Mouse (Mus musculus): ENCODE results near the gene Ercc6. TPM values are rescaled to one million over a fixed set of nuclear protein-coding genes. Genes with fewer than 3 reads are reported as not detected.

The Ercc6 gene
- polyA plus RNA-seq, 1 experiment from 2014 or later, result 19.0 TPM

DNA sequence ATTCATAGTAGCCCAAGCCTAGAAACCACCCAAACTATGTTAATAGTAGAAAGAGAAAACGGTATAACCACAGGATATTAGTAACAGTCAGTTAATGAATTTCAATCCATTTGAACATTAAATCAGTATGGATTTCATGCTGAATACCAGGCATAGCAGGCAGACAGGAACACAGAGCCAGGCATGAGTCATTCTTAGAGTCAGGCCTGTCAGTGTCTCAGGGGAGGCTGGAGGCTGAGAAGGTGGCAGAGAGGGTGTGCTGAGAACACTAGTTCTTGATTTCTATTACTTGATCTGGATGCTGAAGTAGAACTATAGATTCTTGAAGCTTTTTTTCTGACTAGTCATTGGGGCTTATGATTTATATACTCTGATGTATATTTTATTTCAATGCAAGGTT is 10.8 kb downstream of the Ercc6 start:
- Histone ChIP-seq H3K4me1 (0 out of 2 replicates have a peak, but pooled peaks cover 4% of the 10 kb centered on the region), H3K36me3 (peaks cover 43% of the 10 kb centered on the region), H3K4me2 (no peak overlapping the region), H3K9me3 (no peaks in the 10 kb centered on the region), H3K9ac (no peak overlapping the region), H3K27ac (no peak overlapping the region), H3K4me3 (no peak overlapping the region), H3K27me3 (no peaks in the 10 kb centered on the region)
- WGBS, result 59% methylated on average over 1 of the region's 1 CpGs
- ATAC-seq (ENCODE audit: insufficient number of reproducible peaks, low FRiP score, low TSS enrichment, low read depth), result no peak

DNA sequence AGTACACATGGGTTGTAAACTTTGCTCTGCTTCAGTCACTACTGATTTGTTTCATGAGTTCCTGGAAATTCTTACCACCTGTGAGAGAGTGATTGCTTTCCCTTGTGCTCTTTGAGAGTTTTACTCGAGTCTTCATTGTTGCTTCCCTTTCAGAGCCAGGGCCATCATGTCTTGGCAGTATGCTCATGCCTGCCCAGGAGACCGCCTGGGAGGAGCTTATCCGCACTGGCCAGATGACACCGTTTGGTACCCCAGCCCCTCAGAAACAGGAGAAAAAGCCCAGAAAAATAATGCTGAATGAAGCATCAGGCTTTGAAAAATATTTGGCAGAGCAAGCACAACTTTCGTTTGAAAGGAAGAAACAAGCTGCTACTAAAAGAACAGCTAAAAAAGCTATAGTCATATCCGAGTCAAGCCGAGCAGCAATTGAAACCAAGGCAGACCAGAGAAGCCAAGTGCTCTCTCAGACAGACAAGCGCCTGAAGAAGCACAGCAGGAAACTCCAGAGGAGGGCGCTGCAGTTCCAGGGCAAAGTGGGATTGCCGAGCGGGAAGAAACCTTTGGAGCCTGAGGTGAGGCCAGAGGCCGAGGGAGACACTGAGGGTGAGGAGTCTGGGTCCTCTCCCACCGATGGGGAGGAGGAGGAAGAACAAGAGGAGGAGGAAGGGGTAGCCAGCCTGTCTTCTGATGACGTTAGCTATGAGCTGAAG is 12.8 kb downstream of the Ercc6 start:
- H3K9ac ChIP-seq, result no peak overlapping the region
- no peak overlapping the region for H3K4me2 ChIP-seq
- no peak overlapping the region for H3K27ac ChIP-seq
- no peak overlapping the region for H3K4me3 ChIP-seq
- no peaks in the 10 kb centered on the region for H3K27me3 ChIP-seq
- H3K9me3 ChIP-seq, result no peaks in the 10 kb centered on the region
- peaks cover 24% of the 10 kb centered on the region; the same call in 1 of the 2 replicates for H3K36me3 ChIP-seq
- ATAC-seq (ENCODE audit: insufficient number of reproducible peaks, low FRiP score, low TSS enrichment, low read depth), result no peak
- H3K4me1 ChIP-seq, result 0 out of 2 replicates have a peak, but pooled peaks cover 2% of the 10 kb centered on the region
- 70% methylated on average over 14 of the region's 14 CpGs for WGBS

DNA sequence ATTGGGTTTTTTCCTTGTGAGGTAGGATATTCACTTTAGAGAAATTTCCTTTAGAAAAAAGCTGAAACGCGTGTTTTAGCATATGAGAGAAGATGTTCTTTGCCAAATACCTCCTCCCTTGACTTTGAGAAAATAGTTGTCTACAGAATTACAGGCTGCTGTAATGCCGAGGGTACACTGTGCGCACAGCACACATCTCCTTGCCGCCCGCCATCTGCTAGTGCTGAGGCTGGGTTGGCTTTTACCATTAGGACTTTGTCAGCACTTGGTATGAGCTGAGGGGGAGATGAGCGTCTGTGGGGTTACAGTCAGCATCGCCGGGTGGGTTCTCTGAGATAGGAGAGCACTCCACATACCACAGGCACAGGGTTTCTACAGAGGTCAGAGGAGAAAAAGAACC is 13.9 kb downstream of the Ercc6 start:
- 96% methylated on average over 9 of the region's 9 CpGs for whole genome bisulfite sequencing
- Histone ChIP-seq H3K9ac (no peak overlapping the region), H3K9me3 (no peaks in the 10 kb centered on the region), H3K27me3 (no peaks in the 10 kb centered on the region), H3K4me1 (0 out of 2 replicates have a peak, but pooled peaks cover 2% of the 10 kb centered on the region), H3K4me2 (no peak overlapping the region), H3K27ac (no peak overlapping the region), H3K36me3 (peaks cover 15% of the 10 kb centered on the region; the same call in 1 of the 2 replicates), H3K4me3 (no peak overlapping the region)
- no peak for ATAC-seq (ENCODE audit: insufficient number of reproducible peaks, low FRiP score, low TSS enrichment, low read depth)

DNA sequence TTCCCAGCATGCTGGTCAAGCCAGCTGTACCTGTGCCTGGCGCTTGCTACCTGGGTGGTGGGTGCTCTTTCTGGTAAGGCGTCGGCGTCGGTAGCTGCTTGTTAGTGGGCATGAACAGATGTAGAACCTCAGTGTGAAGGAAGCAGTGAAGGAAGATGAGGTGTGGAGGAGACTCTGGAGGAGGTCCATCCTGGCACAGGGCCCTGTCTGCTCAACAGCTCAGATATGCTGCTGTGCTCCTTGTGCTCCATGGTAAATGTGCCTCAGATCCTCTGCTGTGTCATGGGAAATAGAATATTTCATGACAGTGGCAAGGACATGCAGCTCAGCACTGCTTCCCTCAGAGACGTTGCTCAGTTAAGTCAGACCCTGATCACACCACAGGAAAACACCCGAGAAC is 15.7 kb downstream of the Ercc6 start:
- WGBS, result 88% methylated on average over 7 of the region's 7 CpGs
- H3K4me2 ChIP-seq, result no peak overlapping the region
- H3K27me3 ChIP-seq, result no peaks in the 10 kb centered on the region
- ATAC-seq (ENCODE audit: insufficient number of reproducible peaks, low FRiP score, low TSS enrichment, low read depth), result no peak
- H3K36me3 ChIP-seq, result peaks cover 15% of the 10 kb centered on the region; the same call in 1 of the 2 replicates
- H3K27ac ChIP-seq, result no peak overlapping the region
- H3K9me3 ChIP-seq, result no peaks in the 10 kb centered on the region
- H3K9ac ChIP-seq, result no peak overlapping the region
- H3K4me1 ChIP-seq, result 0 out of 2 replicates have a peak, but pooled peaks cover 3% of the 10 kb centered on the region
- H3K4me3 ChIP-seq, result no peak overlapping the region

DNA sequence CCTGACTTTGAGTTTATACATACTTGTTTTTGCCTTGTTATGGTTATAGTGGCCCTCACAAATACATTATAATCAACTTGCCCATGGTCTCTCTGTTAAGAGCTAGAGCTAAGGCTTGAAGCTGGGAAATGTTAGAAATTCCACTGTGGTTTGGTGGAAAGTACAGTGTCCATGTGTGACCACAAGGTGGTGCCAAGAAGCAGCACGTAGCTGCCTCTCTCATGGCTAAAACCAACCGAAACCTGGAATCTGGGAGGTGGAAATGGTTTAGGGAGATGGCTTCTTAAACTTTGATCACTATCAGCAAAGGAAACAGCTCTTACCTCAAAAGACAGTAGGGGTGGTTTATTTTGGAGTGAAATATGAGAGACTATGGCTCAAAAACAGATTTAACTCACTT is 17.6 kb downstream of the Ercc6 start:
- Histone ChIP-seq H3K9ac (no peak overlapping the region), H3K36me3 (peaks cover 23% of the 10 kb centered on the region; the same call in 1 of the 2 replicates), H3K4me3 (no peak overlapping the region), H3K4me2 (no peak overlapping the region), H3K9me3 (no peaks in the 10 kb centered on the region), H3K4me1 (0 out of 2 replicates have a peak, but pooled peaks cover 3% of the 10 kb centered on the region), H3K27me3 (no peaks in the 10 kb centered on the region), H3K27ac (no peak overlapping the region)
- no peak for ATAC-seq (ENCODE audit: insufficient number of reproducible peaks, low FRiP score, low TSS enrichment, low read depth)
- WGBS, result 10% methylated on average over 2 of the region's 2 CpGs

DNA sequence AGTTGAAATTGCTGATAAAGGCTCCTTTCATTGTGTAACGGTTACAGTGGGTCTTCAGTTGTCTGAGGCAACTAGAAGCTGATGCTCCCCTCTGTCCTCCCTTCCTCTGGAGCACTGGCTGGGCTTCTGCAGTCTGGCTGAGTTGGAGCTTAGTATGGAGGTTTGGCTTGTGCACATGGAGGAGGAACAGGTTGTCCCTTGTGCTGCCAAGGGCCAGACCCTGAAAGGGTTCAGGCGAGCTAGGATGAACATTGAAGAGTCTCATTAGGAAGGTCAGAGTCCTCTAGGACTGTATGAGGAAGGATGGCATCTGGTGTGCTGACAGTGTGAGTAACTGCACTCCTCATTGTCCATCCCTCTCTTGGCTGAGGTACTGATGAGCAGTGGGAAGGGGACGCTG is 18.1 kb downstream of the Ercc6 start:
- no peak overlapping the region for H3K4me3 ChIP-seq
- no peak overlapping the region for H3K27ac ChIP-seq
- H3K27me3 ChIP-seq, result no peaks in the 10 kb centered on the region
- H3K4me1 ChIP-seq, result peaks cover 7% of the 10 kb centered on the region
- H3K9ac ChIP-seq, result no peak overlapping the region
- H3K9me3 ChIP-seq, result no peaks in the 10 kb centered on the region
- ATAC-seq (ENCODE audit: insufficient number of reproducible peaks, low FRiP score, low TSS enrichment, low read depth), result no peak
- H3K4me2 ChIP-seq, result no peak overlapping the region
- H3K36me3 ChIP-seq, result peaks cover 19% of the 10 kb centered on the region; the same call in 1 of the 2 replicates
- WGBS, result 87% methylated on average over 3 of the region's 3 CpGs

DNA sequence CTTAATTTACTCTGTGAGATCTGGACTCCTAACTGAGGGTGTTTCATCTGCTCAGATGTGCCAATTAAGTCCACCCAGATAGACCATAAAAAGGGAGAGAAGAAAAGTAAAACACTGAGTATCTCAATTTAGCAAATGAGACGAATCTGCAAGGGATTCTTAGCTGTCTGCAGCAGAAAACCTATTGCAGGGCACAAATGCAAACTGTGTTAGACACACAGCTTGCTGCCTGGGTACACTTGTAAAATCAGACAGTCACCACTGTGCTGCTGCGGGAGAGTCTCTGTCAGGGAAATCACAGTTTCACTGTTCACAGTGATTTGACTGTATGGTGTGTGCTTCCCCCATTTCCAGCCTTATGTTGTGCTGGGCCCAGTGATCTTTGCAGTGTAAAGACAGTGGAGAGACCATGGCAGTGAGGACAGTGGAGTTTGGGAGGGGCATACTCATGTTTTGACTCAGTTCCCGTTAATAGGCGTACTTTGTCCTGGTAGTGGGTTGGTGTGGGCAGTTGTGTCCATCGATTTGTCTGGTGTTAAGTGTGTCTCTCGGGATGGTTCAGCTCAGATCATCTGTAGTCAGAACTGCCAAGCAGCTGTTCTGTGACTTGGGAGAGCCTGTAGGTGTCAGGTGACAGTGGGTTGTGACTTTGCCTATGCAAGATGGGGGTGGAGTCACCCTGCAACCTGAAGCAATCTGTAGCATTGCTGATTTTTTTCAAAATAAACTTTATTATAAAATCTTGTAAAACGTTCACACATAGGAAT is 19.2 kb downstream of the Ercc6 start:
- Histone ChIP-seq H3K27me3 (no peaks in the 10 kb centered on the region), H3K4me1 (peaks cover 15% of the 10 kb centered on the region), H3K4me2 (no peak overlapping the region), H3K9ac (no peak overlapping the region), H3K4me3 (no peak overlapping the region), H3K27ac (peak overlapping the region; percentile 38; the same call in 1 of the 2 replicates), H3K36me3 (peaks cover 10% of the 10 kb centered on the region; the same call in 1 of the 2 replicates), H3K9me3 (no peaks in the 10 kb centered on the region)
- ATAC-seq (ENCODE audit: insufficient number of reproducible peaks, low FRiP score, low TSS enrichment, low read depth), result no peak
- WGBS, result 54% methylated on average over 7 of the region's 7 CpGs

DNA sequence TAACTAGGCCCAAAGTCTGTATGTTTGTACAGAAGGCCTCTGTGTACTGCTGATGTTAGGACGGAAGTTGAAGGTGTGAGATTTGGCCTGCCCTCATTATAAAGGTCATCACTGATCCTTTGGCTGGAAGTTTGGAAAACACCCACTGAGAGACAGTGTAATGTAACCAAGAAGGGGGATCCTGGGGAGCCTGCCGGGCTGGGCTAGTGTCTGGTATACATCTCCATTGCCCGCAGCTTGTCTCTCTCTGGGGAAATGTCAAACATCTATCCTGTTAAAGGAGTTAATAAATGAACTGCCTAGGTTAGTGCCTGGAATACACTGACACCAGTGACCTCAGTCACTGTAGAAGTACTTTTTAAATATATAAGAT is 19.8 kb downstream of the Ercc6 start:
- H3K9me3 ChIP-seq, result no peaks in the 10 kb centered on the region
- 0 out of 2 replicates have a peak, but pooled peaks cover 8% of the 10 kb centered on the region for H3K36me3 ChIP-seq
- H3K9ac ChIP-seq, result no peak overlapping the region
- H3K27me3 ChIP-seq, result no peaks in the 10 kb centered on the region
- no peak for ATAC-seq (ENCODE audit: insufficient number of reproducible peaks, low FRiP score, low TSS enrichment, low read depth)
- H3K4me3 ChIP-seq, result no peak overlapping the region
- no peak overlapping the region for H3K4me2 ChIP-seq
- H3K27ac ChIP-seq, result no peak overlapping the region
- peaks cover 16% of the 10 kb centered on the region for H3K4me1 ChIP-seq
- WGBS, result 69% methylated on average over 3 of the region's 3 CpGs

DNA sequence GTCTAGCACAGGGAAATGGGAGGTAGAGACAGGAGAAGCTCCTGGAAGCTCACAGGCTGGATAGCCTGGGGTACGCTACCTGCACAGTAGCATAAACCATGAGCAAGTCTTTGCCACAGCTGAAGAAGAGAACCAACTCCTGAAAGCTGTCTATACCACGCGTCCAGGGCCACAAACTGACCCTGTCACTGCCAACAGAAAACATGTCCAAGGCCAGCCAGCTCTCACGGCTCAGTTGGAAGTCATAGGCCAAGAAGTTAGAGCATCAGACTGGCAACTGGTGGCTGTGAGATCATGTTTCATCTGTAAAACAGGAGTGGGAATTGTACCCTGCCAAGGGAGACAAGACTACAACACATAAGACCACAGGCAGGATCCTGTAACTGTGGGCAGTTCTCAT is 20.3 kb downstream of the Ercc6 start:
- no peak for ATAC-seq (ENCODE audit: insufficient number of reproducible peaks, low FRiP score, low TSS enrichment, low read depth)
- no peaks in the 10 kb centered on the region for H3K9me3 ChIP-seq
- peaks cover 18% of the 10 kb centered on the region for H3K4me1 ChIP-seq
- no peak overlapping the region for H3K4me3 ChIP-seq
- H3K27ac ChIP-seq, result no peak overlapping the region
- H3K4me2 ChIP-seq, result no peak overlapping the region
- no peak overlapping the region for H3K9ac ChIP-seq
- 81% methylated on average over 4 of the region's 4 CpGs for WGBS
- 0 out of 2 replicates have a peak, but pooled peaks cover 8% of the 10 kb centered on the region for H3K36me3 ChIP-seq
- no peaks in the 10 kb centered on the region for H3K27me3 ChIP-seq

DNA sequence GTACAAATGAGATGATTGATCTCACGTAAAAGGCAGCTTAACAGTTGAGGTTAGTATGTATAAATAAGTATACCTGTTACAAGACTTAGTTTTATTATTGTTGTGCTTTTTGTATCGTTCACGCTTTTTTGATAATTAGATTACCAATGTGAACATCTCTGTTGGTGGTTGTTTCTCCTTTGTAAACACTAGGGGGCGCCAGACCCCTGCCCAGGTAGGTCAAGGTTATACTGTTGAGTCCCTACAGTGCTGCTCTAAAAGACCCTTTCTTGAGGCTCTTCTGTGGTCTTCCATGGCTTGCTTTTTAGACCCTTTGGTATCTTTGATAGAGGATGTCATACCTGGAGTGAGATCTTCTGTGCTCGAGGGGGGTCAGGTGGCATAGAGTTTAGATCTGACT is 20.8 kb downstream of the Ercc6 start:
- no peaks in the 10 kb centered on the region for H3K27me3 ChIP-seq
- 0 out of 2 replicates have a peak, but pooled peaks cover 8% of the 10 kb centered on the region for H3K36me3 ChIP-seq
- no peak overlapping the region for H3K4me2 ChIP-seq
- H3K27ac ChIP-seq, result no peak overlapping the region
- no peak overlapping the region for H3K9ac ChIP-seq
- H3K4me3 ChIP-seq, result no peak overlapping the region
- peaks cover 18% of the 10 kb centered on the region for H3K4me1 ChIP-seq
- H3K9me3 ChIP-seq, result no peaks in the 10 kb centered on the region
- WGBS, result 70% methylated on average over 5 of the region's 5 CpGs
- no peak for ATAC-seq (ENCODE audit: insufficient number of reproducible peaks, low FRiP score, low TSS enrichment, low read depth)

DNA sequence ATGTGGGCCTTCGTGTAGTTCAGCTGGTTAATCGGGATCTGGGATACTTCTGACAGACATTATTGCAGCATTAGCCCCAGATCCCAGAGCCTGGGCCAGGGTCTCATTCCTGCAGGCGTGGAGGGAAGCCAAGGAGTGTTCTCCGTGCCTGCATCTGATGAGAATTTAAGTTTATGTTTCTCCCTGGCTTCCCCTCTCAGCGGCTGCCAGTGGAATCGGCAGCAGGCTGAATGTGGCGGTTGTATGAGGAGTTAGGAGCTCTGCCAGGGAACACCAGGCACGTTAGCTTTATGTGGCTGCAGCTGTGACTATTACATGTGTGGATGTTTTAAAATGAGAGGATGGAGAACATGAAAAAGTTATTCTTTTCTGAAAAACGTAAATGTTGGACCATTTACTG is 23.4 kb downstream of the Ercc6 start:
- peak overlapping the region; percentile 69 for H3K27ac ChIP-seq
- no peaks in the 10 kb centered on the region for H3K9me3 ChIP-seq
- no peak overlapping the region for H3K4me2 ChIP-seq
- no peaks in the 10 kb centered on the region for H3K27me3 ChIP-seq
- H3K4me1 ChIP-seq, result peaks cover 18% of the 10 kb centered on the region
- 30% methylated on average over 9 of the region's 9 CpGs for WGBS
- H3K4me3 ChIP-seq, result no peak overlapping the region
- H3K9ac ChIP-seq, result no peak overlapping the region
- peaks cover 14% of the 10 kb centered on the region for H3K36me3 ChIP-seq
- peak; percentile 67; the same call in 1 of the 2 replicates for ATAC-seq (ENCODE audit: insufficient number of reproducible peaks, low FRiP score, low TSS enrichment, low read depth)

DNA sequence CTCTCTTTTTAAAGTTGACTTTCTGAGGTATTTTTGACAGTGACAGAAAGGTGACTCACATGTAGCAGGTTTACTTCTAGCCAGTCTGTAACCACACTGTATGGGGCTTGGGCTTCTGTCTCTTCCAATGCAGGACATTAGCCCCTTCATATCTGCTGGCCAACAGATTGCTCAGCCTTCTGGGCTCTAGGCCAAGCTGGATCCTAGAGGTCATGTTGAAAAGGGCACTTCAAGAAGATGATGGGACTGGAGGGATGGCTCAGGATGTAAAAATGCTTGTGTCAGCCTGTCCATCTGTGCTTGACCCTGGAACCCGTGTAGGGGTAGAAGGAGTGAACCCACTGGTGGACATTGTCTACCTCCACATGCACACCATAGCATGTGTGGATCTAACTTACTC is 24.8 kb downstream of the Ercc6 start:
- H3K27me3 ChIP-seq, result no peaks in the 10 kb centered on the region
- no peak overlapping the region for H3K27ac ChIP-seq
- no peak overlapping the region for H3K4me2 ChIP-seq
- H3K9me3 ChIP-seq, result no peaks in the 10 kb centered on the region
- no peak overlapping the region for H3K9ac ChIP-seq
- ATAC-seq (ENCODE audit: insufficient number of reproducible peaks, low FRiP score, low TSS enrichment, low read depth), result no peak; the same call in 1 of the 2 replicates
- H3K36me3 ChIP-seq, result peaks cover 24% of the 10 kb centered on the region
- no peak overlapping the region for H3K4me3 ChIP-seq
- WGBS, result 77% methylated on average over 1 of the region's 1 CpGs
- peaks cover 18% of the 10 kb centered on the region for H3K4me1 ChIP-seq
